Mouse (Mus musculus) megakaryocyte, adult 5-6 weeks (primary cell): ENCODE measurements around the gene Xirp1. TPM values are rescaled to one million over a fixed set of nuclear protein-coding genes. Genes with fewer than 3 reads are reported as not detected.
A peak's percentile ranks its signal among the peaks of the same experiment; 100 is the strongest.

Source experiments
- ATAC-seq: 2 replicates; pipeline ENCODE4 v1.8.0; 2016; ENCODE audit warnings: mild to moderate bottlenecking, inconsistent platforms; ENCODE audit not compliant: poor library complexity, severe bottlenecking
- total RNA-seq, 2 experiments: library from RNA; stranded (forward) in 1 of 2; stranded (reverse) in 1 of 2; fragments of 153-499, 151-499 nt in 1 of 2; fragments of 221-1000, 200-1000 nt in 1 of 2; gene quantifications; 2 replicates each; pipeline versions ENCODE4 v1.2.3 to v1.2.4; 2015 to 2017

Gene Xirp1
- 0.09 TPM in 1 of 2 replicates, not detected in the other for total RNA-seq (2015)
- not detected in 2 replicates for total RNA-seq (2017)

DNA sequence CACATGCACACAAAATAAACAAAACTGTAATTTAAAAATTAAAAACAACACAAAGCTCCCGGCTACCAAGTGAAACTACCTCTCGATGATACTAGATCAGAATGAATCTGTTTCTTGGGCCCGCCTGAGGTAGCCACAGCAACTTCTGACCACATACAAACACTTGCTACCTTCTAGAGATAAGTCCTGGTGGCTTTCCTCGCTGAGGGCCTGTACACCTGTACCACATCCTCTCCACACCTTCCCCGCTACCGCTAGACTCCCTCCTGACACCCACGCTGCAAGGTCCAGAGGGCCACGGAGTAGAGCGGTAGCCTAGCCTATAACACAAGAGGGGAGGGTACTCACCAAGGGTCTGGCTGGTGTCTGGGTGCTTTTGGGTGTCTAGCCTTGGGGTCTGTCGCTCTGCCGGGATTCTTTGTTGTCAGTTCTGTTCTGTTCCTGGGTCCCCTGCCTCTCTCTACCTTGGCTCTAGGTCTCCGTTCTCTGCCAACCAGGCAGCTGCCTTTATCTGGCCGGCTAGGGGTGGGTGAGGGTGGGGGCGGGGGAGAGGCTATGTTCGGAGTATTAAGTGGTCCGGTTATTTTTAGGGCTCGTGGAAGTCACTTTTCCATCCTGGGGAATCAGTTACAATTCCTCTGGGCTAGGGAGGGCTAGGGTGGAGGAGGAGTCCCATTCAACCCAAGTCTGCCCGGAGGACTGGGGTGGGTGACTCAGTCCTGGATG lies at the start of gene Xirp1:
Xirp1 (minus strand) TSS at position 513 of the 726 bp plus-strand sequence.
- no peak for ATAC-seq

DNA sequence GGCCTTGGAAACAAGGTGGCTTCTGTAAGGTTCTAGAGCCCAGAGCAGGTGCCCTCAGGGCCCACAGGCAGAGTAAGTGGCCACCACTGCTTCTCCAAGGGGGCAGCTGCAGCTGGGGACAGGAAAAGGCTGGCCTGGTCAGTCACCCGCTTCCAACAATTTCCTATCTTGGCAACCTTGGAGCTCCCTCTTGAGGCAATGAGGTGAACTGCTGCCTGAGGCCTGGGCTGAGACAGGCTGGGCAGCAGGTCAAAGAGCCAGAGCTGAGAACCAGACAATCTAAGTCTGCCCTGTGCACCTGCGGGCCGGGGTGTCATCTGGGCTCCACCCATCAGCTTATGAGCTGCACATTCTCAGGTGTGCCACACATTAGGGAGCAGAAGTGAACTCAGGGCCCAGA lies 49.8 kb upstream of the Xirp1 start:
- ATAC-seq: peak; percentile 83

DNA sequence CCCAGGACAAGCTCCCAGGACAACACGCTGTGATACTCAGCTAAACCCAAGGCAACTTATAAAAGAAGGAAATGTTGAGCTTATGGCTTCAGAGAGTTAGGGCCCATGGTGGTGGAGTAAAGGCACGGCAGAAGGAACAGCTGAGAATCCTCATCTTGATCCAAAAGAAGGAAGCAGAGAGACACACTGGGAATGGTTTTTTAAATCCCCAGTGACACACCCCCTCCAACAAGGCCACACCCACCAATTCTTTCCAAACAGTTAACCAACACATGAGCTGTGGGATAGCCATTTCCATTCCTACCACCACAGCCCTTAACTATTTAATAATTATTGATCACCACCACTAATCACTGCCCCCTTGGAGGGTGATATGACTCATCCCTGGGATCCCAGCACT lies 47.9 kb upstream of the Xirp1 start:
- ATAC-seq: no peak

DNA sequence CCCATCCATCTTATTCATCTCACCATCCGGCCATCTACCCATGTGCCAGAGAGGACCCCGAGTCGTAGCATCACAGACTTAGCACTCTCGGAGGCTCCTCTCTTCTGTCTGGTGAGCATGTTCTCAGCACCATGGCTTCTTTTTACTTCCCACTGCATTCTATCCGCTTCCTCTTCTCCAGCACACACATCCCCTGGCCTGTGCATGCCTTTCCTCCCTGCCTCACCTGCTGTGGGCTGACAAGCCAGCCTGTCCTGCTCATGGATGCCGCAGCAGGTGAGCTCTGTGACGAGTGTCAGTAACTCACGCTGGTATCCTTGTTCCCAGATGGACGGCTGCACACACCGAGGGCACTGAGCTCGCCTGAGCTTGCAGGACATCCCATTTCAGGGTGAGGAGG lies 46.4 kb upstream of the Xirp1 start, which contains the start of gene Cx3cr1:
Cx3cr1 (minus strand) TSS at position 101 of the 400 bp plus-strand sequence.
- ATAC-seq: 0 out of 2 replicates have a peak, but pooled peaks have one; percentile 19

DNA sequence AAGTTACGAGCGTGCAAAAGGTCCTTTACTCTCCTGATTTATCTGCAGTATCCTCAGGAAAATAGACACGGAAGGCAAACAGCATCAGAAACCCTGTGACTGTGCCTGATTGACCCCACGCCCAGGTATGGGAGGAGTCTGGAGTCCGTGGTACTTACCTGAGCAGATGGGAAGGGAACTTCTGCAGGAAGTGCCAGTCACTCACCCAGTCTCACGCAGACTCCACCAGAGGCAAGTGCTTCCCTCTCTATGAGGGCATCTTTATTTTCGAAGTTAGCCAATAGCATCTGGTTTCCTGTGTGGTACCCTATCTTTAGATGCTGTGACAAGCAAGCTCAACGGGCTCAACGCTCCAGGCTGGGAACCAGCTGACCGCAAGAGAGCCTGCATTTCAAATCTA lies 44.6 kb upstream of the Xirp1 start:
- peak; percentile 87 for ATAC-seq

DNA sequence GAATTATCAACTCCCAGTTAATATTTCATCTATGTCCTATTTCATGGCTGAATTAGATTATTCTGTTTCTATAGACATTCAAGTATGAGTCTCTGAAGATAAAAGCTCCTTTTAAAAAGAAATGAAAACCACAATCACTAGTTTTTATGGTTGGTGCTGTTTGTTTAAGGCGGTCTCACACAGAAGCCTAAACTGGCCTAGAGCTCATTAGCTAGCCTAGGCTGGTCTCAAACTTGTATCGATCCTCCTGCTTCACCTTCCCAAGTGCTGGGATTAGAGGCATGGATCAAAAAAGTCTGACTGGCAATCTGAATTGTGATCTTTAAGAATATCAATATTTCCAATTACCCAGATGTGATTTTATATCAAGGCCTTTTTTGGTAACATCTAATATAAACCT lies 44.2 kb upstream of the Xirp1 start:
- no peak for ATAC-seq

DNA sequence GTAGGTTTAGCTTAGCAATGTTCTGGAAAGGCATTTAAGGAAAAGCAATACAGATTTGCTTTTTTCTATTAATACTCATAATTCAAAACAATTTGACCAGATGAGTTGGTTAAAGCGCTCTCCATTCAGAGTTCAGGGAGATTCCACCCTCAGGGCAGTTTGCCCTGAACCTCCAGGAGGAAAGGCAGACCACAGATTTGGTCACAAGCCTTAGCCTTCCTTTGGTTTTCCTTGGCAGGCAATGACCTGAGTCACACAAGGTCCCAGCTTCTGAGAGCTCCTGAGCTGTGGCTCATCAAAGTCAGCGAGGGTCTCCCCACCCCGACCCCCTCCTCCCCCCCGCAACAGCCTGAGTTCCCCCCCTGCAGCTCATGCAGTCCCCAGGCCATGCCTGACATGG lies 40.9 kb upstream of the Xirp1 start:
- no peak for ATAC-seq

DNA sequence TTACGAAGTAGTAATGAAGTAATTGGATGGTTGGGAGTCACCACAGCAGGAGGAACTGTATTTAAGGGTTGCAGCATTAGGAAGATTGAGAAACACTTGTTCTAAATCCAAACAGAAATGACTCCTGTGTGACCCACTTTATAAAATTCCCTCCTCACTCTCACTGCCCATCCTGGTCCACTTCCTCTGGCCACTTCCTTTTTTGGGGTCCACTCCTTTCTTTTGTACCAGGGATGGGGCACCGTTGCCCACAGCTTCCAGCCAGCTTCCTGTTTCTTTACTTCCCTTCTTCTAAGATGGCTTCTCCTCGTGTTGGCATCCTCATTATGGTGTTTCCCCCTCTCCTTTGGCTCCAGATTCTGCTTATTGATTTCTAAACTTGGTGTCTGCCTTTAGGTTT lies 35.3 kb upstream of the Xirp1 start:
- ATAC-seq: peak; percentile 79

DNA sequence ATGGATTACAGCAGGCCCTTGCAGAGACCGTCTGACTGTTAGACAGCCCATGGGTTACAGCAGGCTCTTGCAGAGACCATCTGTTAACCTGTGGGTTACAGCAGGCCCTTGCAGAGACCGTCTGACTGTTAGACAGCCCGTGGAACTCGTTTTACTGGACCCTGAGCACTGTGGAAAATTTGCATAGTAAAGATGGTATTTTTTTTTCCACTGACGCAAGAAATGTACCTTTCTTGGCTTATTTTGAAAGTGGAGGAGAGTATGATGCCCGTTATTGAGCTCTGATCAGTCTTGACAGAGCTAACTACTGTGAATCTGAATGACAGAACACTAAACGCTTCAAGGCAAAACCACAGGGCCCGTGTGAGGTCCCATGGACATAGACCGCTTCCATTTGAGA lies 32.8 kb upstream of the Xirp1 start:
- no peak for ATAC-seq

DNA sequence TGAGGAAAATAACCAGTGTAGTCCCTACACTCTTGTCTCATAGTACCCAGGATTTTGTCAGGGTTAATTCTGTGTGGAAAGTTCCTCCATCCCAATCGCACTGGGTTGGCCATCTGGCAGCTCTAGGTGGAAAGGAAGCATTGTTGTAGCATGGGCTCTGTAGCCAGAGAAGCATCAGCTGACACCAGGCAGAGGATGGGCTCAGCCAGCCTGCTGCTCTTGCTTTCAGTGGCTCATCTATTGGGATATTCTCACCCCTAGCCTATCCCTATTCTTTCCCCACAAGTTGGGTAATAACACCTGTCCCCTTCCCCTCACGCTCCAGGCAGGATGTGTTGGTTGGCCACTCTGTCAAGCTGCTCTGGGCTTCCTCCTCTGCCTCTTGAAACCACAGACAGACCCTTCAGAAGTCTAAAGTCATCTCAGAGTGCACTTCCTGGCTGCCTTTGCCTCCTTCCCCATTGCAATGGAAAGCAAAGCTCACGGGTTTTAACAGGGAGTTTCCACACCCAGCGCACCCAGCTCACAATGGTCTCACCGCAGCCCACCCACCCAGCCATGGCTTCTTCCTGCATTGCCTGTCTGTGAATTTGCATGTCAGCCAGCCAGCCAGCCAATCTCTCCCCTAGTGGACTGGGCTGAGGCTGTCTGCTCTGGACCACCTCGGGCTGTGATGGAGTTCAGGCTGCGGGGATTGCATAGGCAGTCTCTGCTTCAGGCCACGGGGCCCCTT lies 31.3 kb upstream of the Xirp1 start:
- ATAC-seq: peak; percentile 75

DNA sequence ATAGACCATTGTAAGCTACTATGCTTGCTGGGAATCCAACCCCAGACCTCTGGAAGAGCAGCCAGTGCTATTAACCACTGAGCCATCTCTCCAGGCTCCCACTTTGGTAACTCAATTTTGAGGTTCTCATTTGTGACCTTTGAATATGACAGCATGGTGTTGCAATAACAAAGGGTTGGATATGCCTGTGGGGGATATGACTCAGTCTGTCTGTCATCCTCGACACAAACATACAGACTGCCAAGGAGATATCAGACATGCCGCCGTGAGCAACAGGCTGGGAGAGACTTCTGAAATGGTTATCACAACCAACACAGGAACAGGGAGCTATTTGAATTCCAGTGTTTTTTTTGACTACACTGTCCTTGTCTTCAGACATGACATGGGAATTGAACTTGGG lies 26.0 kb upstream of the Xirp1 start:
- peak; percentile 74 for ATAC-seq

DNA sequence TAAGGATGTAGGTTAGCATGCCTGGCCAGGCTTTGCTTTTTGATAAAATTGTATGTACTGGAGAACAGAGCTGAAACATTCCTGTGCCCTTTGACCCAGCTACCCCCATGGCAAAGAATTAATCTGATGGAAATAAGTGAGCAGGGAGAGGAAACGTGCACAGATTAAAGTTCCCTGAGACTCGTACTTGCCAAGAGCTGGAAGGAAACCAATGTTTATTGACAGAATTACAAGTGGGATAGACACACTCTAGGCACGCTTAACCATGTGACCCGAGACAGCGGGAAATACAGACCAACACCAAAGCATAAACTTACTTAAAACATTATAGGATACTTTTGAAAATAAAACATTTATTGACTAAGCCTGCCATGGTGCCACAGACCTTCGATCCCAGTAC lies 25.1 kb upstream of the Xirp1 start:
- no peak for ATAC-seq

DNA sequence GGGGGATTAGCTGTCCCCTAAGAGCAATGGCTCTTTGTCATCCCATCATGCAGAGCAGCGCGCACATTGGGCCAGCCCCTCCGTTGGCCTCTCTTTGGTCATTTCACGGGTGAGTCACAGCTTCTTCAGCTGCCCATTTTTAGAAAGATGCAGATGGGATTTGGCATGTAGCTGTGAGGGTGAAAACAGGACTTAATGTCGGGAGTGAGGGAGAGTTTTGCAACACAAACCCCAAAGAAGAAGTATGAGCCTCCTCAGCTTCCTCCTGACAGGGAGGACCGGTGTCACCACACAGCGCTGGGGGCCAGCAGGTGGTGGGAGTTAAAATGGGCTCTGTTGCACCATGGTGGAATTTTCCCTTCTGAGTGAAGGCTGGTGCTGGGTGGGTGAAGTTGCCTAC lies 19.7 kb upstream of the Xirp1 start:
- peak; percentile 90 for ATAC-seq

DNA sequence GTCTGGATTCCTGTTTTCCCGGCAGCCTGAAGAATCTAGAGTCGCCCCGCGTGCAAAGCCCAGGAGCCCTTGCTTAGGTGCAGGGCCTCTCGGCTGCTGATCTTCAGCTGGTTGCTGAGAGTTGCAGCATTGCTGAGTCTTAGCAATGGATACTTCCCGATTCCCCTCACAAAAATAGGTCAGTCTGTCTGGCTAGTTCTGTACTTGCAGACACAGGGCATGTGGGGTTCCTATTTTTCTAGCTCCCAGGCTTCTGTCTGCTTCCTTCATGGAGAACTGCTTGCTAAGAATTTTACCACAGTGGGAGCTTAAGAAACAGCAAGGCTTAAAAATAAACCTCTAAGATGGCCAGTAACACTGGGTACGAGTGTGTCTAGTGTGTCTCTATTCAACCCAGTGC lies 14.0 kb upstream of the Xirp1 start:
- ATAC-seq: peak; percentile 68

DNA sequence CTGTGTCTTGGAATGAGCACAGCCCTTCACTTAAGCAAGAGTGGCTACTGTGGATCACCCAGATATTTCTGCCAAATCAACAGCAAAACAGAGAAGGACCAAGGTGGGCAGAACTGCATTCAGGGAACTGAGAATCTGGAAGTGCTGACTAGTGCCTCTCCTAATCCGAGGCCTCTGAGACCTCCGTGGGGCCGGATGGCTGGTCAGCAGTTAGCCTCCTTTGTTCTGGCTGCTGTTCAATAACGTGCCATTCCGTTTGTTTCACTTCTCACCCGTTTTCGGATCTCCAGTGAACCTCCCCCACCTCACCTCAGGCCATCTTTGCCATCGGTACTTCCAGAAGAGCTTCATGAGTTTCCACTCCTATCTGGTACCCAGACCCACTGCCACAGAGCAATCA lies 11.0 kb upstream of the Xirp1 start:
- ATAC-seq: no peak

DNA sequence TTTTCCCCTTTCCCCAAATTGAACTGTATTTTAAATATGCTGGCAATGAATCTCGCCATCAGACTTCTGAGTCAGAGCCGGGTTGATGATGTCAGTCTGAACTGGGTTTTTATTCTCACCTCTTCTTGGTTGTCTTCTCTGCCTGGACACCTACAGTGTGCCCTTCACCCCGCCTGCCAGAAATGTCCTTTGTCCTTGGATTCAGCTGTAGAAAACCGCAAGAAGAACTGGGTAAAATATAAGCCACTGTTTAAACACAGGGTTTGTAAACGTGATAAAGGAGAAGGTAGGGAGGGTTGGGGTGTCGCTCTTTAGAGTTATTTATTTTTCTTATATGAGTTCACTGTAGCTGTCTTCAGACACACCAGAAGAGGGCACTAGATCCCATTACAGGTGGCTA lies 9.3 kb upstream of the Xirp1 start:
- no peak for ATAC-seq

DNA sequence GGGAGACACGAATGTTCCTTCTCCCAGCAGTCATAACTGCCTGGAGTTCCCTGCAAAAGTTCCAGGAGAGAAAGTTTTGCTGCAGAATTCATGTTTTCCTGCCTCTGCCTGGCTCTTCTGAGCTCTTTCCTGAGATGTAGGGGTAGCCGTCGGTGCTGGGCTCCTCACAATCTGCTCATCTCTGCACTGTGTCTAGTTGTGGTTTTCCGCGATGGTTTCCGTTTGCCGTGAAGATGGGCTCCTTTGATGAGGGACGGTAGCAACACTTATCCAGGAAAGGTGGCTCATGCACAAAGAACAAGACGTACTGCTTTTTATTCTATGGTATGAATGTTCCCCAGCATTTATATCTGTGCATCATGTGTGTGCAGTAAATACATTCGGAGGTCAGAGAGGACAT lies 7.0 kb upstream of the Xirp1 start:
- ATAC-seq: peak; percentile 23; the same call in 1 of the 2 replicates

DNA sequence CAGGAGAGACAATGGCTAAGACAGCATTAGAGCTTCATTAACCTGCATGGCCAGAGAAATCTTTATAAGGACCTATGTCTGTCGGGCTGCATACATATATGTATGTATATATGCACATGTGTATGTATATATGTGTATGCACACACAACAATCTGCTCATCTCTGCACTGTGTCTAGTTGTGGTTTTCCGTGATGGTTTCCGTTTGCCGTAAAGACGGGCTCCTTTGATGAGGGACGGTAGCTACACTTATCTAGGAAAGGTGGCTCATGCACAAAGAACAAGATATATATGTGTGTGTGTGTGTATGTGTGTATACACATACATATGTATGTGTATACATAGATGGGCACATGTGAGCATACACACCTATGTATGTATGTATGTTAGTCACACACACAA lies 6.5 kb upstream of the Xirp1 start:
- no peak for ATAC-seq

DNA sequence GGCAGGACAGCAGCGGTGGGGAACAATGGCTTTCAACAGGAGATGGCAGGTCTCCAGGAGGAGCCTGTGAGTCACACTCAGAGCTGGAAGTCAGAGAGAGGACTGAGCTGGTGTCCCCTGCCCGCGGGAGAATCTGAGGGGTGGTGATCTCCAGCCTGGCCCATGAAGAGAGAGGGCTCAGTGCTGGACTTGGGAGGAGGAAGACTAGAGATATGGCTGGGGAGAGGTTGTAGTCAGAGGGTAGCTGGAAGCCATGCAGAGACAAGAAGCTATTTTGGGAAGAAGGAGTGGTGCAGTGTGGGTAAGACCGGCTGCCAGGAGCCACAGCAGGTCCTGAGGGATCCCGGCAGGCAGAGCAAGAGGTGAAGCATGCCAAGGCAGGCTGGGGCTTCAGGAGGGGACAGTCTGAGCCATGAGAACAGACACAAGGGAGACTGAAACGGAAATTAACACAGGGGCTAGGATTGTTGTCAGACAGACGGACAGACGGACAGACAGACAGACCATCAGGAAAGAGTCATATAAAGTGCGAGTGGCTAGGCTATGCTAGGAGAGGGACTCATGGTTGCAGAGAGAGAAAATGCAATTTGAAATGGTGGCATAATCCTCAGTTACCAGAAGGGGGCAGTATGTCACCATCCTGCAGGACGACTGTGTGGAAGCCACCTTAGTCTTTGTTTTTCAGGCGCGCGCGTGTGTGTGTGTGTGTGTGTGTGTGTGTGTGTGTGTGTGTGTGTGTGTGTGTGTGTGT lies 4.2 kb upstream of the Xirp1 start:
- ATAC-seq: peak; percentile 94

DNA sequence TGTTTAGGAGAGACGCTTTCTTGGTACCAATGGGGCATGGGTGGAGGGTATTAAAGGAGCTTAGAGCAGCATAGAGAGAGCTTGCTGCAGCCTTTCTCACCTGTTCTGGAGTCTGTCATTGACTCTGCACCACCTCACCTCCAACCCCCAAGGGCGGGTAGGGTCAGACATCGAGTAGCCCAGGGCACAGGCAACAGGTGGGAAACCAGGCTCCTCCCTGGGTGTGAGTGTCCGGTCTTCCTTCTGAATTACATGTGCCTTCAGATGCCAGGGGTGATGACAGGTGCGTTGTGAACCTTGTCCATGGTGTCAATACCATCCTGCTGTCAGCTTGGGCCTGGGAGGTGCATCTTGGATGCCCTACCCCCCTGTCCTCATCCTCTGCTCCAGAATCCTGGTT lies 1.2 kb upstream of the Xirp1 start:
- ATAC-seq: no peak

DNA sequence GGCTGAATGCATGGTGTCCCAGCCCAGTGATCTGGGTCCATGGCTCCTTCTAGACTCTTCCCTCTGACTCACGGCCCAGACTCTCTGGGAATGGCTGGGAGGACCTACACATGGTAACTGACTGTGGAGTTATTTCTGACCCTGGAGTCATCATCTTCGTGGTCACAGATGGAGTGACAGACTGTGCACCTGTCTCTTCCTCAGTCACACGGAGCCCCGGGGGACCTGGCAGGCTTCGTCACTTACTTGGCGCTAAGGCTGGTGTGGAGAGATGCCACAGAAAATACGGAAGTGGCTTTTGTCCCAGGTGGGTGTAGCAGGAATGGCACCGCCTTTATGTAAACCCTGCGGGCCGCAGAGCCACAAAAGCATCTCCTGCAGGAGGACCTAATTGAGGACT lies 773 bp upstream of the Xirp1 start:
- no peak for ATAC-seq

DNA sequence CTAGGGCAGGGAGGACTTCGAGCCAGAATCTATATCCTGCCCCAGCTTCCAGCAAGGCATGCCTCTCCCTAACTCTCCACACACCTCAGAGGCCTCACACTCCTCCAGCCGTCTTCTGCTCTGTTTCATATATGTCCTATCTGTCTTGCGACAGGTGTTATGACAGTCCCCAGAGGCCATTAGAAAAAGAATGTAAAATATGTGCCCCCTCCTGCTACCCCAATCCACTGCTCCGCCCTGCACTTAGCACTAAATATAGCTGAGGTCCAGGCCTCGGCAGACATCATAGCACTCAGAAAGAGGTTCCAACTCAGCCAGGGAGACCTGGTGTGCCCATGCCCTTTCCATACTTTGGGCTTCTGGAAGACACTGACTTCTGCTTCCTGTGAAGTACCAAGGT lies 2.2 kb downstream of the Xirp1 start:
- ATAC-seq: no peak
